Mouse (Mus musculus) hindbrain, embryonic 11.5 days (tissue): ENCODE data around the gene Sucla2. TPM values are rescaled to one million over a fixed set of nuclear protein-coding genes. Genes with fewer than 3 reads are reported as not detected.
A peak's percentile ranks its signal among the peaks of the same experiment; 100 is the strongest.
"Not testable (repeated sequence)": the region's sequence is repeated elsewhere in the genome, so short reads cannot be mapped to it uniquely, and the experiment has no call there.

Experiments
- ATAC-seq: fragments of 200-750 bp; cut with Nextera tagmentation; 2 replicates; pipeline ENCODE4 v1.8.0; 2017; ENCODE audit warnings: mild to moderate bottlenecking, moderate TSS enrichment, moderate library complexity; ENCODE audit not compliant: low FRiP score
- DNase-seq: peaks from one replicate; pipeline ENCODE4 v3.0.0-alpha.2; 2015; ENCODE audit warnings: low spot score
- H3K27ac ChIP-seq: fragments of 300-500 bp; sonication (generic); 2 replicates; pipeline ENCODE4 v1.5.1; 2014; ENCODE audit warnings: mild to moderate bottlenecking, low read depth, low read length
- H3K27me3 ChIP-seq: fragments of 300-500 bp; sonication (generic); 2 replicates; pipeline ENCODE4 v1.6.1; 2014; ENCODE audit warnings: mild to moderate bottlenecking, low read length, moderate library complexity, mixed read lengths; ENCODE audit not compliant: control insufficient read depth, insufficient read depth
- H3K36me3 ChIP-seq: fragments of 300-500 bp; sonication (generic); 2 replicates; pipeline ENCODE4 v1.6.1; 2014; ENCODE audit warnings: mild to moderate bottlenecking, low read length, moderate library complexity, mixed read lengths; ENCODE audit not compliant: control insufficient read depth, insufficient read depth
- H3K4me1 ChIP-seq: fragments of 300-500 bp; sonication (generic); replicated peaks from 2 replicates; pipeline ENCODE4 v1.6.1; 2014; ENCODE audit warnings: low read length, mixed read lengths; ENCODE audit not compliant: control insufficient read depth, insufficient read depth
- H3K4me2 ChIP-seq: fragments of 300-500 bp; sonication (generic); replicated peaks from 2 replicates; pipeline ENCODE4 v1.6.1; 2014; ENCODE audit warnings: mild to moderate bottlenecking, low read depth, low read length
- H3K4me3 ChIP-seq: fragments of 300-500 bp; sonication (generic); 2 replicates; pipeline ENCODE4 v1.5.1; 2014; ENCODE audit warnings: low read depth, low read length
- H3K9ac ChIP-seq: fragments of 300-500 bp; sonication (generic); 2 replicates; pipeline ENCODE4 v1.6.1; 2014; ENCODE audit warnings: low read depth, low read length
- H3K9me3 ChIP-seq: fragments of 300-500 bp; sonication (generic); 2 replicates; pipeline ENCODE4 v1.6.1; 2016; ENCODE audit warnings: low read length; ENCODE audit not compliant: control insufficient read depth
- WGBS: fragments of 180-500 bp; shearing (Covaris S2); extraction: QIAGEN DNeasy Blood & Tissue Kit; methylation state at CpG from one replicate; pipeline ENCODE4 v1.1.7; 2014; 5-methylcytosine and 5-hydroxymethylcytosine counted together
- polyA plus RNA-seq: library from polyadenylated mRNA; unstranded; fragments of >200 nt; fragmentation: Nextera tagmentation; extraction: Ambion mirVana; gene quantifications from 2 replicates; pipeline ENCODE4 v1.2.1, GENCODE M21; 2014

Sucla2 gene
- polyA plus RNA-seq, 1 experiment from 2014 or later: 125 TPM

DNA sequence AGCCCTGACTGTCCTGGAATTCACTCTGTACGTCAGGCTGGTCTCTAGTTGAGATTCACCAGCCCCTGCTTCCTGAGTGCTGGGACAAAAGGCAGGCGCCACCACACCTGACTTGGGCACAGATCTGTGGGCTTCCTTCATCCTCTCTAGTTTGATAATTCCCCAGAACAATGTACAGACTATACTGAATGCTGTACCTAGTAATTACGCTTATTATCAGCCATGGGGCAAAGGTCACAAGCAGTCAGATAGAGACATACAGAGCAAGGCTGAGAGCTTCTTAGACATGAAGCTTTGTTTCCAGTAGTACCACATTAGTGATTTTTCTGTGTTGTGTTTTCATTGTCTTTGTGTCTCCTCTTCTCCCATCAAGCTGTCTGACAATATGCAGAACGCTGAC, 46.0 kb downstream of the Sucla2 start:
- Histone ChIP-seq H3K36me3 (no peaks in the 10 kb centered on the region), H3K9ac (no peak overlapping the region)
- no peak for DNase-seq

GRCm38 (mm10) chr14:73574053-73574452, 48.9 kb downstream of the Sucla2 start:
- ATAC-seq: no peak; the same call in 1 of the 2 replicates

More for the DNA sequence above, 46.0 kb downstream of the Sucla2 start:
- no peak for ATAC-seq
- H3K4me3 ChIP-seq: no peak overlapping the region
- WGBS: 91% methylated on average over 4 of the region's 4 CpGs
- no peak overlapping the region for H3K27ac ChIP-seq
- H3K27me3 ChIP-seq: no peaks in the 10 kb centered on the region
- H3K4me2 ChIP-seq: no peak overlapping the region
- no peaks in the 10 kb centered on the region for H3K9me3 ChIP-seq
- H3K4me1 ChIP-seq: no peaks in the 10 kb centered on the region

GRCm38 (mm10) chr14:73576336-73576735, 51.2 kb downstream of the Sucla2 start:
- ATAC-seq (no peak), DNase-seq (no peak)
- no peak overlapping the region for H3K27ac ChIP-seq
- no peaks in the 10 kb centered on the region for H3K9me3 ChIP-seq
- no peaks in the 10 kb centered on the region for H3K36me3 ChIP-seq
- H3K27me3 ChIP-seq: no peaks in the 10 kb centered on the region
- no peak overlapping the region for H3K9ac ChIP-seq
- no peak overlapping the region for H3K4me2 ChIP-seq
- no peak overlapping the region for H3K4me3 ChIP-seq
- H3K4me1 ChIP-seq: no peaks in the 10 kb centered on the region

More at GRCm38 (mm10) chr14:73574053-73574452, 48.9 kb downstream of the Sucla2 start:
- H3K4me3 ChIP-seq: no peak overlapping the region
- H3K4me2 ChIP-seq: no peak overlapping the region
- no peaks in the 10 kb centered on the region for H3K36me3 ChIP-seq
- no peak overlapping the region for H3K9ac ChIP-seq
- no peaks in the 10 kb centered on the region for H3K27me3 ChIP-seq
- 88% methylated on average over 5 of the region's 5 CpGs for WGBS
- no peak for DNase-seq
- H3K4me1 ChIP-seq: no peaks in the 10 kb centered on the region
- H3K27ac ChIP-seq: no peak overlapping the region
- H3K9me3 ChIP-seq: no peaks in the 10 kb centered on the region

DNA sequence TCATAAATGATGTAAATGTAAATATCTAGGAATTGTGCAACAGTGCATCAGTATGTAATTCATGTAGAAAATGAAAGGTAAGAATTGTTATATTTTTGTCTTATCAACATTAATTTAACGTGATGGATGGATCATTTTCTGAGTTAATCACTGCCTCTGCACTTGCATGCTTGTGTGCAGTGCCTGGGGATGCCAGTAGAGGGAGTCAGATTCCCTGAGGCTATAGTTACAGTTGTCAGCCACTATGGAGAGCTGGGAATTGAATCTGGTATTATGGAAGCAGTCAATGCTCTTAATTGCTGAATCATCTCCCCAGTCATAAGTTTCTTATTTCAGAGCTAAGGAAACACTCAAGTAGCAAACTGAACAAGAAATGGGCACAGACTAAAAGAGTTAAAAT, 63.0 kb downstream of the Sucla2 start:
- Histone ChIP-seq H3K36me3 (no peaks in the 10 kb centered on the region), H3K4me1 (no peaks in the 10 kb centered on the region), H3K9ac (no peak overlapping the region), H3K27ac (no peak overlapping the region), H3K9me3 (no peaks in the 10 kb centered on the region), H3K4me3 (no peak overlapping the region), H3K27me3 (no peaks in the 10 kb centered on the region), H3K4me2 (no peak overlapping the region)
- 62% methylated on average over 1 of the region's 1 CpGs for WGBS
- no peak for DNase-seq
- ATAC-seq: no peak

GRCm38 (mm10) chr14:73592166-73592565, 67.0 kb downstream of the Sucla2 start:
- WGBS: 97% methylated on average over 1 of the region's 1 CpGs
- DNase-seq: no peak
- Histone ChIP-seq H3K36me3 (0 out of 2 replicates have a peak, but pooled peaks cover 2% of the 10 kb centered on the region), H3K27me3 (no peaks in the 10 kb centered on the region), H3K4me3 (no peak overlapping the region), H3K4me1 (no peaks in the 10 kb centered on the region), H3K27ac (no peak overlapping the region), H3K9me3 (no peaks in the 10 kb centered on the region), H3K9ac (no peak overlapping the region), H3K4me2 (no peak overlapping the region)
- ATAC-seq: no peak

GRCm38 (mm10) chr14:73599720-73600119, 74.6 kb downstream of the Sucla2 start:
- H3K27me3 ChIP-seq: no peaks in the 10 kb centered on the region
- H3K27ac ChIP-seq: no peak overlapping the region
- H3K4me1 ChIP-seq: no peaks in the 10 kb centered on the region
- no peak overlapping the region for H3K4me3 ChIP-seq
- H3K9me3 ChIP-seq: no peaks in the 10 kb centered on the region
- ATAC-seq (no peak), DNase-seq (no peak)
- H3K4me2 ChIP-seq: no peak overlapping the region
- no peaks in the 10 kb centered on the region for H3K36me3 ChIP-seq
- H3K9ac ChIP-seq: no peak overlapping the region
- WGBS: 82% methylated on average over 8 of the region's 8 CpGs

GRCm38 (mm10) chr14:73607732-73608131, 82.6 kb downstream of the Sucla2 start:
- DNase-seq: no peak

GRCm38 (mm10) chr14:73608668-73609481, 83.8 kb downstream of the Sucla2 start:
- no peak overlapping the region for H3K4me2 ChIP-seq
- ATAC-seq (no peak), DNase-seq (no peak)
- H3K9me3 ChIP-seq: no peaks in the 10 kb centered on the region
- H3K4me3 ChIP-seq: no peak overlapping the region
- no peaks in the 10 kb centered on the region for H3K36me3 ChIP-seq
- WGBS: 62% methylated on average over 11 of the region's 11 CpGs
- H3K9ac ChIP-seq: no peak overlapping the region
- no peaks in the 10 kb centered on the region for H3K27me3 ChIP-seq
- no peak overlapping the region for H3K27ac ChIP-seq
- no peaks in the 10 kb centered on the region for H3K4me1 ChIP-seq

More at GRCm38 (mm10) chr14:73607732-73608131, 82.6 kb downstream of the Sucla2 start:
- no peaks in the 10 kb centered on the region for H3K36me3 ChIP-seq
- WGBS: 55% methylated on average over 4 of the region's 4 CpGs
- H3K27ac ChIP-seq: no peak overlapping the region
- ATAC-seq: peak; percentile 33; the same call in 1 of the 2 replicates
- H3K4me3 ChIP-seq: no peak overlapping the region
- no peaks in the 10 kb centered on the region for H3K4me1 ChIP-seq
- no peaks in the 10 kb centered on the region for H3K9me3 ChIP-seq
- no peaks in the 10 kb centered on the region for H3K27me3 ChIP-seq
- H3K4me2 ChIP-seq: no peak overlapping the region
- H3K9ac ChIP-seq: no peak overlapping the region

DNA sequence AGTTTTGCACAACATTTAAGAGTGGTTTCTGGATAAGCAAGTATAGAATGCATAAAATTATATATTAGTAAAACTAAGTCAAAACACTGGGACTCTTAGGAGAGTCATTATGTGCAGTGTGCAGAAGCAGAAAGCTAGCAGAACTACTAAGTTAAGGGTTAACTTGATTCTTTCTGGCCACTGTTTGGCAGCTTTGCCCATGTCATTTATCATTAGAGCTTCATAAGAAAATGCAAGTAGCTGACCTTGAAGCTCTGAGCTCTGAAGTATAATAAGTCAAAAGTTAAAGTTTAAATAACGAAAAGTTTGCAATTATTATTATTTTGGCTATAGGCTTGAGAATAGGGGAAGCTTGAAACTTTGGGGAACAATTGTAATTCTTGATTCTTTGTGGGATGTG, 89.8 kb downstream of the Sucla2 start:
- H3K36me3 ChIP-seq: not testable (repeated sequence)
- WGBS: 69% methylated on average over 1 of the region's 1 CpGs

More for the DNA sequence above, 89.8 kb downstream of the Sucla2 start:
- H3K4me2 ChIP-seq, H3K4me3 ChIP-seq, H3K4me1 ChIP-seq, DNase-seq, ATAC-seq, H3K27ac ChIP-seq, H3K9me3 ChIP-seq, H3K9ac ChIP-seq, H3K27me3 ChIP-seq: not testable (repeated sequence)
